ENCODE assay signal across 9 mouse cellular contexts in genomic region chr10:117796181-117796580, GRCm38 (mm10). TPM values are rescaled to one million over a fixed set of nuclear protein-coding genes. Genes with fewer than 3 reads are reported as not detected.
DNase-seq lines count a peak whose midpoint lies in the region; ATAC-seq and TF ChIP-seq lines count a peak whose summit lies in the region.
"Had no signal": no experiment of that assay in that cellular context is flagged by ENCODE, and none has a peak within 500 bp of the region (broad histone marks: within the 10 kb centered on the region; RNA-seq: fewer than 3 reads in every experiment).

No protein-coding gene starts in this region.

- no peaks in the 10 kb centered on the region for H3K4me1 ChIP-seq in cerebellum, adult 2 months (ENCODE audit: control insufficient read depth, insufficient read depth, low read length)
- peaks cover 48% of the 10 kb centered on the region for H3K4me1 ChIP-seq in E14TG2a.4 (replicated peaks; ENCODE audit: low read depth, low read length)
- H3K4me1 ChIP-seq in liver, embryonic 14.5 days (replicated peaks; ENCODE audit: control insufficient read depth in 2 of 2, insufficient read depth in 2 of 2, low read length in 1 of 2) = peaks cover 8 to 12% of the 10 kb centered on the region in 2 experiments

- H3K9me3 ChIP-seq in E14TG2a.4 (ENCODE audit: low read length) = no peaks in the 10 kb centered on the region
- H3K9me3 ChIP-seq in liver, embryonic 14.5 days (ENCODE audit: control insufficient read depth, low read length) = no peaks in the 10 kb centered on the region

- TF ChIP-seq EP300 in liver, embryonic 14.5 days (IDR thresholded peaks at IDR 0.05; ENCODE audit: low read depth) = no peak

- peaks cover 3% of the 10 kb centered on the region; the same call in 1 of the 2 replicates for H3K36me3 ChIP-seq in E14TG2a.4 (ENCODE audit: insufficient read depth, low read length)
- H3K36me3 ChIP-seq in liver, embryonic 14.5 days (replicated peaks; ENCODE audit: control insufficient read depth, insufficient read depth, low read depth) = no peaks in the 10 kb centered on the region

- no peak for TF ChIP-seq POLR2A in cerebellum, adult 2 months (IDR thresholded peaks at IDR 0.05; ENCODE audit: borderline replicate concordance, insufficient read depth, low read length)

- H3K4me2 ChIP-seq in liver, embryonic 14.5 days (ENCODE audit: low read depth) = no peak overlapping the region

- no peak for ATAC-seq in liver, embryonic 14.5 days (ENCODE audit: insufficient read depth)
- ATAC-seq in erythroid progenitor cell, adult 5-6 weeks (replicated peaks; ENCODE audit: low FRiP score, poor library complexity, severe bottlenecking) = no peak

- intact Hi-C loops in left cerebral cortex, postnatal 4 days (cut with DNase I) = no loop called here

- no peak overlapping the region for H3K4me3 ChIP-seq in cerebellum, adult 2 months (replicated peaks; ENCODE audit: insufficient read depth, low read depth, low read length)
- no peak overlapping the region for H3K4me3 ChIP-seq in E14TG2a.4 (replicated peaks; ENCODE audit: low read length)
- H3K4me3 ChIP-seq in liver, embryonic 14.5 days (ENCODE audit: insufficient read depth in 1 of 2, low read depth in 2 of 2, low read length in 2 of 2) = no peak overlapping the region

- no peak overlapping the region for H3K9ac ChIP-seq in liver, embryonic 14.5 days (replicated peaks)

- H3K27me3 ChIP-seq in cerebellum, adult 2 months (ENCODE audit: control insufficient read depth, insufficient read depth, low read length) = no peaks in the 10 kb centered on the region
- H3K27me3 ChIP-seq in E14TG2a.4 (ENCODE audit: insufficient read depth, low read length) = no peaks in the 10 kb centered on the region
- no peaks in the 10 kb centered on the region for H3K27me3 ChIP-seq in liver, embryonic 14.5 days (ENCODE audit: control insufficient read depth, insufficient read depth, low read length)

- peak; percentile 19; the same call in 1 of the 2 replicates for TF ChIP-seq CTCF in cerebellum, adult 2 months (IDR thresholded peaks at IDR 0.05; ENCODE audit: borderline replicate concordance, insufficient read depth, low read depth, low read length)
- TF ChIP-seq CTCF in E14TG2a.4 (conservative IDR thresholded peaks at IDR 0.05; ENCODE audit: low read length) = peak; percentile 97
- TF ChIP-seq CTCF in liver, embryonic 14.5 days (IDR thresholded peaks at IDR 0.05; ENCODE audit: low read depth) = peak; percentile 76

- WGBS in cerebellum, adult 2 months = 94% methylated on average over 7 of the region's 7 CpGs
- WGBS in liver, embryonic 14.5 days (ENCODE audit: insufficient replicate concordance) = 74% methylated on average over 7 of the region's 7 CpGs

- DNase-seq in cerebellum, adult 2 months = no peak
- no peak for DNase-seq in cerebellum, adult 11 months
- DNase-seq in left cerebral cortex, postnatal 4 days = peak; percentile 17
- DNase-seq in left cerebral cortex, adult 9 months (ENCODE audit: low spot score in 2 of 2) = no peak
- DNase-seq in liver, embryonic 14.5 days (ENCODE audit: low read depth in 3 of 3, low spot score in 3 of 3) = no peak
- no peak for DNase-seq in urinary bladder, postnatal 14 days (ENCODE audit: low spot score)

- no peak overlapping the region for H3K27ac ChIP-seq in cerebellum, adult 2 months (ENCODE audit: insufficient read depth, low read length)
- H3K27ac ChIP-seq in liver, embryonic 14.5 days = no peak overlapping the region
- H3K27ac ChIP-seq: macrophage had no signal

RNA-seq across cellular contexts. Expression of gene Nup107, which starts 3.7 kb away (rescaled TPM):
- 15.0 and 16.0 TPM in 2 replicates for polyA plus RNA-seq in cerebellum, adult 2 months (2012; rRNA removed)
- 10 to 100 TPM; 23.9 to 24.4 TPM for total RNA-seq in left cerebral cortex, postnatal 4 days (2021)
- 14.9 and 28.8 TPM in 2 replicates for polyA plus RNA-seq in liver, embryonic 14.5 days (2012; rRNA removed)
- 45.0 and 46.8 TPM in 2 replicates for polyA plus RNA-seq in liver, embryonic 14.5 days (2014; fragmentation: Nextera tagmentation; extraction: Ambion mirVana)
- total RNA-seq in erythroid progenitor cell, adult 5-6 weeks (2015; ENCODE audit: low replicate concordance) = 73.5 and 76.7 TPM in 2 replicates
- 45.6 and 89.7 TPM in 2 replicates for total RNA-seq in erythroid progenitor cell, adult 5-6 weeks (2017; ENCODE audit: low replicate concordance)

RNA-seq across cellular contexts. Expression of gene Rap1b, which starts 49.7 kb away (rescaled TPM):
- polyA plus RNA-seq in cerebellum, adult 2 months (2012; rRNA removed) = 48.8 and 49.1 TPM in 2 replicates
- 100 to 1,000 TPM in 1 of 2 experiments, 10 to 100 TPM in 1; 98.6 to 110 TPM for total RNA-seq in left cerebral cortex, postnatal 4 days (2021)
- 31.0 and 46.7 TPM in 2 replicates for polyA plus RNA-seq in liver, embryonic 14.5 days (2012; rRNA removed)
- polyA plus RNA-seq in liver, embryonic 14.5 days (2014; fragmentation: Nextera tagmentation; extraction: Ambion mirVana) = 101 and 108 TPM in 2 replicates
- 90.1 and 114 TPM in 2 replicates for total RNA-seq in erythroid progenitor cell, adult 5-6 weeks (2015; ENCODE audit: low replicate concordance)
- 27.2 and 35.2 TPM in 2 replicates for total RNA-seq in erythroid progenitor cell, adult 5-6 weeks (2017; ENCODE audit: low replicate concordance)

RNA-seq across cellular contexts. Expression of gene Slc35e3, which starts 50.0 kb away (rescaled TPM):
- polyA plus RNA-seq in cerebellum, adult 2 months (2012; rRNA removed) = 27.7 and 27.8 TPM in 2 replicates
- 10 to 100 TPM; 36.9 to 37.6 TPM for total RNA-seq in left cerebral cortex, postnatal 4 days (2021)
- polyA plus RNA-seq in liver, embryonic 14.5 days (2012; rRNA removed) = 1.7 TPM in 2 replicates
- 1.3 and 1.5 TPM in 2 replicates for polyA plus RNA-seq in liver, embryonic 14.5 days (2014; fragmentation: Nextera tagmentation; extraction: Ambion mirVana)
- 1.8 TPM in 1 of 2 replicates, not detected in the other for total RNA-seq in erythroid progenitor cell, adult 5-6 weeks (2015; ENCODE audit: low replicate concordance)
- 2.3 TPM in 1 of 2 replicates, not detected in the other for total RNA-seq in erythroid progenitor cell, adult 5-6 weeks (2017; ENCODE audit: low replicate concordance)

Comparison
In these comparisons a context has a peak if more than half of its experiments do, and no peak if none do; other contexts are left out.
1. CTCF ChIP-seq: peak in every context shown above with its lines; median percentile 97 in E14TG2a.4; 76 in liver, embryonic 14.5 days; 19 in cerebellum, adult 2 months.
2. RNA of gene Slc35e3, which starts 50.0 kb away (total RNA-seq): 36.9 to 37.6 TPM in left cerebral cortex, postnatal 4 days; 1.8 to 2.3 TPM in erythroid progenitor cell, adult 5-6 weeks; every median in the first group is over 10 times any median in the second.